Mouse (Mus musculus) heart, embryonic 13.5 days (tissue): ENCODE data around the gene Cyp11a1. TPM values are rescaled to one million over a fixed set of nuclear protein-coding genes. Genes with fewer than 3 reads are reported as not detected.

Source experiments
- ATAC-seq: fragments of 200-750 bp; cut with Nextera tagmentation; 2 replicates; pipeline ENCODE4 v1.8.0; 2017; ENCODE audit warnings: moderate TSS enrichment; ENCODE audit not compliant: insufficient number of reproducible peaks, low FRiP score, low TSS enrichment; ENCODE audit errors: extremely low read depth
- H3K27ac ChIP-seq: fragments of 300-500 bp; sonication (generic); replicated peaks from 2 replicates; pipeline ENCODE4 v1.5.1; 2015; ENCODE audit warnings: moderate library complexity, mild to moderate bottlenecking, inconsistent platforms
- H3K27me3 ChIP-seq: fragments of 300-500 bp; sonication (generic); replicated peaks from 2 replicates; pipeline ENCODE4 v1.6.1; 2015; ENCODE audit warnings: mild to moderate bottlenecking, inconsistent platforms
- H3K36me3 ChIP-seq: fragments of 300-500 bp; sonication (generic); 2 replicates; pipeline ENCODE4 v1.6.1; 2015; ENCODE audit warnings: mild to moderate bottlenecking, inconsistent platforms
- H3K4me1 ChIP-seq: fragments of 300-500 bp; sonication (generic); 2 replicates; pipeline ENCODE4 v1.6.1; 2015; ENCODE audit warnings: inconsistent platforms
- H3K4me2 ChIP-seq: fragments of 300-500 bp; sonication (generic); 2 replicates; pipeline ENCODE4 v1.6.1; 2015; ENCODE audit warnings: inconsistent platforms, mild to moderate bottlenecking, moderate library complexity
- H3K4me3 ChIP-seq: fragments of 300-500 bp; sonication (generic); 2 replicates; pipeline ENCODE4 v1.5.1; 2015; ENCODE audit warnings: moderate library complexity, mild to moderate bottlenecking, inconsistent platforms
- H3K9ac ChIP-seq: fragments of 300-500 bp; sonication (generic); 2 replicates; pipeline ENCODE4 v1.6.1; 2015; ENCODE audit warnings: inconsistent platforms, mild to moderate bottlenecking, moderate library complexity
- H3K9me3 ChIP-seq: fragments of 300-500 bp; sonication (generic); 2 replicates; pipeline ENCODE4 v1.6.1; 2016; ENCODE audit warnings: inconsistent platforms
- WGBS: fragments of 180-500 bp; shearing (Covaris S2); methylation state at CpG from one replicate; pipeline ENCODE4 v1.1.7; 2015; ENCODE audit warnings: mixed read lengths; 5-methylcytosine and 5-hydroxymethylcytosine counted together
- polyA plus RNA-seq: library from polyadenylated mRNA; unstranded; fragments of >200 nt; fragmentation: Nextera tagmentation; extraction: Ambion mirVana; gene quantifications from 2 replicates; pipeline ENCODE4 v1.2.1, GENCODE M21; 2015

Gene Cyp11a1
- polyA plus RNA-seq, result 0.09 and 0.23 TPM in 2 replicates

DNA sequence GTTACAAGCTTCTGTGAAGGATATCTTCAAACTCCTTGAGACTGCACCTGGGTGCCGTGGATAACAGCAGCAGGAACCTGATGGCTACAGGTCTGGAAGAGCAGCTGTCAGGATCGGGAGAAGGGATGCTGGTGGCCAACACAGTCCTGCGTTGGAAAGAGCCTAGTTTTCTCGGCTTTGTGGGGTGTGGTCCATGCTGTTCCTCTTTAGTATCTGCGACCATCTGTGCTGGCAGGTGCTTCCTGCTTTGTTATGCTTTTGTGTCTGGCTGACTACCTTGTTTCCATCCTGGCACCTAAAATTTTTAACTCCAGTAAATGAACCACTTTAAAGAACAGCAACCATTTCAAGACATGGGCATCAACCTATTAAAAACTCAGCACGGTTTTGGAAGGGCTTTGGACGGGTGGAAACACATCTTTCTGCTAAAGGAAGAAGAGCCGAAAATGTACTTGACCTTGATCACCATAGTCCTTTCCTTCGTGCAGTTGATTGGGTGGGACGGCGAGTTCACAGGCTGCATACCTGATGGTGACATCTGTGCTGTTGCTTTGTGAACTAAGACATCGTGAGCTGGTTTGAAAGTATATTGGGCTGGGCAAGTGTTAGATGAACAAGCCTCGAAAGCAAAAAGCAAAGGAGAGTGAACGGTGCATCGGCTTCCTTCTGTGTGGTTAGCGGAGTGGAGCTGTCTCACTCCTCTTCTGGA is at the start of gene Cyp11a1:
Cyp11a1 (plus strand) TSS at position 659 of the 709 bp plus-strand sequence.
- H3K36me3 ChIP-seq, result no peaks in the 10 kb centered on the region
- 75% methylated on average over 16 of the region's 16 CpGs for WGBS
- H3K4me2 ChIP-seq, result no peak within 1 kb of the TSS
- no peak within 1 kb of the TSS for H3K27ac ChIP-seq
- peaks cover 17% of the 10 kb centered on the region for H3K4me1 ChIP-seq
- H3K9me3 ChIP-seq, result no peaks in the 10 kb centered on the region
- peaks cover 10% of the 10 kb centered on the region for H3K27me3 ChIP-seq
- H3K9ac ChIP-seq, result no peak within 1 kb of the TSS
- ATAC-seq, result no peak
- no peak within 1 kb of the TSS for H3K4me3 ChIP-seq

DNA sequence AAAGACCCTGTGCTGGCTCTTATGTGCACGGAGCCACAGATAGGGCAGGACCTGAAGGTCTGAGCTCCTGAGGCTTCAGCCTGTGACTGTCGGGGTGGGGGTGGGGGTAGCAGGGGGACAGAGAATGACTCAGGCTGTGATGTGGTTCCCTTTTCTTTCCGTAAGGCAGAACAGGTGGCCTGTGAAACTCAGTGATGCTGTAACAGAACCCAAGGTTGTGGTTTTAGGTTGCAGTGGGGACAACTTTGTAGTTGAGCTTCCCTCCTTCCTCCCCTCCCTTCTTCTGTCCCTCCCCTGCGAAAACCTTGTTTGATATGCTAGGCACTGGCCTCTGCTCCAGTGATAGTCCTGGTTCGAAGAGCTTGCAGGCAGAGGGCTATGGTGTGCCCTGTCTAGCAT is 49.4 kb upstream of the Cyp11a1 start:
- WGBS, result 69% methylated on average over 5 of the region's 5 CpGs
- no peaks in the 10 kb centered on the region for H3K9me3 ChIP-seq
- peaks cover 16% of the 10 kb centered on the region for H3K27me3 ChIP-seq
- no peaks in the 10 kb centered on the region for H3K36me3 ChIP-seq
- ATAC-seq, result no peak
- H3K27ac ChIP-seq, result no peak overlapping the region
- H3K4me2 ChIP-seq, result no peak overlapping the region
- H3K4me1 ChIP-seq, result peaks cover 23% of the 10 kb centered on the region
- H3K9ac ChIP-seq, result no peak overlapping the region
- no peak overlapping the region for H3K4me3 ChIP-seq

DNA sequence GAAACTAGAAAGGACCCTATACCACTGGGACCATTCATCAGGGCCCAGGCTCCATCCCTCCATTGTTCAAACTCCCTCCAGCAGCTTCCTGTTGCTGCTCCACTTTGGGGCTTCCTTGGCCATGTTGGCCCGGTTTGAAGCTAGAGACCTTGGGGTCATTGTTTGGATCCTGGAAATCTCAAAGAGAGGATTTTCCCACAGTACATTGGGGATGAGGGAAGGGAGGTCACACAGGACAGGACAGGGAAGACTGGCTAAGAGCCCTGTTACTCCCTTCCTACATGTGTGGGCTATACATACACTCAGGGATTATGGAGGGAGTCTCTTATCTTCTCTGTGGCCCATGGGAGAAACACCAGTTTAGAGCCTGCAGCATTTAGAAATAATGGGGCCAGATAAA is 47.6 kb upstream of the Cyp11a1 start:
- no peak overlapping the region for H3K9ac ChIP-seq
- H3K27me3 ChIP-seq, result peaks cover 3% of the 10 kb centered on the region
- H3K27ac ChIP-seq, result no peak overlapping the region
- H3K4me2 ChIP-seq, result no peak overlapping the region
- 44% methylated on average over 1 of the region's 1 CpGs for WGBS
- H3K4me3 ChIP-seq, result no peak overlapping the region
- H3K36me3 ChIP-seq, result no peaks in the 10 kb centered on the region
- no peak for ATAC-seq
- H3K9me3 ChIP-seq, result no peaks in the 10 kb centered on the region
- peaks cover 36% of the 10 kb centered on the region for H3K4me1 ChIP-seq

DNA sequence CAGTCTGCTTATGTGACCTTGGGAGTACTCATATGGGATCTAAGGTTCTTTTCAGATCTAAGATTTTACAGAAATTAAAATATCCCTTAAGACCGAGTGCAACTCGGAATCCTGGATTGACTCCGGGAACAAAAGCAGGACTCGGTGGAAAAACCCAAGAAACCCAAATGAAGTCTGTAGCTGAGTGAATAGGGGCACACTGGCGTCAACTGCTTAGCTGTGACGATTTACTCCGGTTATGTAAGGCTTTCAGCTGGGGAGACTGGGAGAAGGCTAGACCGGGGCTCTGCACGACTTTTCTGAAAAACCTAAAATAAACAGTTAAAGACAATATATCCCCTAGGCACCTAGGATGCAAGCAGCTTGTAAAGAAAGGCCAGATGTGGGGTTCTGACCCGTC is 46.8 kb upstream of the Cyp11a1 start:
- Histone ChIP-seq H3K9ac (no peak overlapping the region), H3K4me3 (no peak overlapping the region), H3K4me1 (peaks cover 36% of the 10 kb centered on the region), H3K27me3 (no peaks in the 10 kb centered on the region; the same call in 1 of the 2 replicates), H3K36me3 (no peaks in the 10 kb centered on the region), H3K9me3 (no peaks in the 10 kb centered on the region), H3K4me2 (no peak overlapping the region), H3K27ac (no peak overlapping the region)
- ATAC-seq, result no peak
- WGBS, result 51% methylated on average over 10 of the region's 10 CpGs

DNA sequence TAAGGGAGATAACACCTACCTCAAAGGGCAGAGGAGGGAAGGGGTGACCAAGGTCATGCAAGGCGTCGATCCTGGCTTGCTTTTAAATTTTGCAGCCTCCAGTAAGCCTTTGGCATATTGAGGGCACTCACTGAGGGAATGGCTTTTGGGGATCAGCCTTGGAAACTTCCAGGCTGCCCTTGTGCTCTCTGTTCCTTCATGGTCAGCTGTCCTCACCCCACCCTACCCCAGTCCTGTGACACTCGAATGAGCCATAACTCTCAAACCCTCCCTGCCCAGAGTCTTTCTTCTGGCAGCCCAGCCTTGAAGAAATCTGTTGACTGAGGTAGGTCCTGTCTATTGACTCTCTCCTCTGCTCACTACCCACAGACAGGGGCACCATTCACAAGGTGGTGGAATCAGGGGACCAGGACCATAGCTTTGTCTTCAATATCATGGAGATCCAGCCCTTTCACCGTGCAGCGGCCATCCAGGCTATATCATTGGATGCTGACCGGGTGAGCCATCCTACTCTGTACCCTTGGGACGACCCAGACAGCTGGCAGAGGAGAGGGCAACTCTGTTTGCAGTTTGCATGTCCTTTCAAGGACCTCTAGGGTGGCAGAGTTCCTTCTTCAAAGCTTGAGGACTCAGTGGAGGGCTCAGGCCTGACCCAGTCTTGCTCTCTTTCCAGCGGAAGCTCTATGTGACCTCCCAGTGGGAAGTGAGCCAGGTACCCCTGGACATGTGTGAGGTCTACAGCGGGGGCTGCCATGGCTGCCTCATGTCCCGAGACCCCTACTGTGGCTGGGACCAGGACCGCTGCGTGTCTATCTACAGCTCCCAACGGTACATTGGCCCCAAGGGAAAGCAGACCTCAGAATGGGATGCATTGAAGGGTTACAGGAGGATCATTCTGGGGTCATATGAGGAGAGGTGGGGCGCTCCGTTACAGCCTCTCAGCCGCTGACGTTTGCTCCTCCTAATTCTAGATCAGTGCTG is 46.0 kb upstream of the Cyp11a1 start:
- no peaks in the 10 kb centered on the region for H3K9me3 ChIP-seq
- H3K27ac ChIP-seq, result no peak overlapping the region
- no peak overlapping the region for H3K4me2 ChIP-seq
- no peak overlapping the region for H3K4me3 ChIP-seq
- no peaks in the 10 kb centered on the region for H3K36me3 ChIP-seq
- ATAC-seq, result no peak
- 70% methylated on average over 17 of the region's 17 CpGs for WGBS
- H3K9ac ChIP-seq, result no peak overlapping the region
- H3K27me3 ChIP-seq, result no peaks in the 10 kb centered on the region; the same call in 1 of the 2 replicates
- H3K4me1 ChIP-seq, result peaks cover 44% of the 10 kb centered on the region

DNA sequence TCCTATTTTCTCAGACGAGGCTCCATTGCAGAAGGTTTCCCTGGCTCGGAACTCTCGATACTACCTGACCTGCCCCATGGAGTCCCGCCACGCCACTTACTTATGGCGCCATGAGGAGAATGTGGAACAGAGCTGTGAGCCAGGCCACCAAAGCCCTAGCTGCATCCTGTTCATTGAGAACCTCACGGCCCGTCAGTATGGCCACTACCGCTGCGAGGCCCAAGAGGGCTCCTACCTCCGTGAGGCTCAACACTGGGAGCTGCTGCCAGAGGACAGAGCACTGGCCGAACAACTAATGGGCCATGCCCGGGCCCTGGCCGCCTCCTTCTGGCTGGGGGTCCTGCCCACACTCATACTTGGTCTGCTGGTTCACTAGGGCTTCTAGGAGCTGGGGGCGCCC is 45.0 kb upstream of the Cyp11a1 start:
- no peaks in the 10 kb centered on the region for H3K36me3 ChIP-seq
- WGBS, result 86% methylated on average over 15 of the region's 15 CpGs
- peaks cover 52% of the 10 kb centered on the region for H3K4me1 ChIP-seq
- no peak for ATAC-seq
- no peak overlapping the region for H3K9ac ChIP-seq
- no peak overlapping the region for H3K4me3 ChIP-seq
- H3K27ac ChIP-seq, result no peak overlapping the region
- no peaks in the 10 kb centered on the region for H3K9me3 ChIP-seq
- no peaks in the 10 kb centered on the region; the same call in 1 of the 2 replicates for H3K27me3 ChIP-seq
- no peak overlapping the region for H3K4me2 ChIP-seq

DNA sequence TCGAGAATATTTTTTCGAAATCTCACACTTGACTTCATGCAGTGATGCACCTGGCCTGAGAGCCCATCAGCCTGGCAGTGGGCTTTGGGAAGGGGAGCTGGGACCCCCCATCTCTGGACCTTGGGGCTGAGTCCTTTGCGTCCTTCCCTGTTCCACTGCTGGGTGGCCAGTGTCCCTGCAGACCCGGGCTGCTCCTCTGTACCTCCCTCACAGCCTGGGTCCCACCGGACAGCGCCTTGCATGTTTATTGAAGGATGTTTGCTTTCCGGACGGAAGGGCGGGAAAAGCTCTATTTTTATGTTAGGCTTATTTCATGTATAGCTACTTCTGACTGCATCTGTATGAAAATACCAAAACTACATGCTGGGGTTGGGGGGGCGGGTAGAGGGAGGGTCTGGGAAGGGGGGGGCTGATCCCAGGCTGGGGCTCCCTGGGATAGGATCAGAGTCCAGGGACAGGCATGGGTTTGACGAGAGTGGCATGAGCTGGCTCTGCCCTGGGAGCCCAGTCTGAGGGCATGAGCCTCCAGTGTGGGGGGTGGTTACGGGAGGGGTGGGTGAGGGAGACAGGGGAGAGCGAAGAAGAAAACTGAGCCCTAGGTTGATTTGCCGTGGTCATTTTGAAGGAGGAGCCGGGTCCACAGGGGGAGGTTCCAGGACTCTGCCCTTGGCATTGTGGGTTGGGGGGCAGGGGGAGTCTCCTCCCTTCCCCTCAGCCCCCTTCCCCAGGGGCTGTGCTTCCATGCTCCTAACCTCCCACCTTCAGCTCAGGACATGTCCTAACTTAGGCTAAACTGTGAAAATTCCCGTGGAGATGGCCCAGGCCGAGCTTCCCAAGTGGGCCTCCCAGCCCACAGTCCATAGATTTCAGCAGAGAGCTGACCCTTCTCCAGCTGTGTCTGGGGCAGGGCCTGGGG is 44.1 kb upstream of the Cyp11a1 start:
- no peak for ATAC-seq
- 56% methylated on average over 17 of the region's 17 CpGs for WGBS

DNA sequence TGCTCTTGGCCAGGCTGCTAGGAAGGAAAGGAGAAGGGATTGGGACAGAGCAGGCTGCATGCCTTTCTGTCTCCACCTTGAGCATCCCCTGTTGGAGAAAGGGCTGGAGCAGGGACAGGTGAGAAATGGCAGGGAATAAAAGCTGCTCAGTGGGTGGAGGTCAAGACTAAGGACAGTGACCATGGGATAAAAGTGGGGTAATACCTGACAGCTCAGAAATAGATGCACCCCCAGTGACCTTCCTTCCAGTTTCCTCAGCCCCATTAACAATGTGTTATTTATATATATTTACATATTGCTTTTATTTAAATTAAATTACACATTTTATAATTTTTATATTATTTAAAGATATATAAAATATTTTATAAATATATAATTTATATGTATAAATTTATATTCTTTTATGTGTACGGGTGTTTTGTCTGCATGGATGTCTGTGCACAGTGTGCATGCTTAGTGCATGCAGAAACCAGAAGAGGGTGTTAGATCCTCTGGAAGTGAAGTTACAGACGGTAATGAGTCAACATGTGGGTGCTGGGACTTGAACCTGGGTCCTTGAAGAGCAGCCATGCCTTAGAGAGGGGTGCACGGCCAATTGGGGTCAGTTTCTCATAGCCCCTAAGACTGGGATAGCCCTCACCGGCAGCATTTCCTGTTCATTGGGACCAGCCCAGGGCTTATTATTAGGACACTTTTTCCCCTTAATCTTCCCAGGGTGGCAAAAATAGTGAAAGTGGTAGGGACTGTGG is 42.8 kb upstream of the Cyp11a1 start:
- Histone ChIP-seq H3K4me3 (no peak overlapping the region), H3K27me3 (no peaks in the 10 kb centered on the region; the same call in 1 of the 2 replicates), H3K9me3 (no peaks in the 10 kb centered on the region), H3K4me1 (peaks cover 64% of the 10 kb centered on the region), H3K27ac (no peak overlapping the region), H3K9ac (no peak overlapping the region), H3K36me3 (no peaks in the 10 kb centered on the region), H3K4me2 (no peak overlapping the region)
- ATAC-seq, result no peak
- 82% methylated on average over 4 of the region's 4 CpGs for WGBS

More for the DNA sequence above, 44.1 kb upstream of the Cyp11a1 start:
- Histone ChIP-seq H3K36me3 (no peaks in the 10 kb centered on the region), H3K27ac (no peak overlapping the region), H3K27me3 (no peaks in the 10 kb centered on the region; the same call in 1 of the 2 replicates), H3K4me2 (no peak overlapping the region), H3K4me3 (no peak overlapping the region), H3K9me3 (no peaks in the 10 kb centered on the region), H3K9ac (no peak overlapping the region), H3K4me1 (peaks cover 54% of the 10 kb centered on the region)

DNA sequence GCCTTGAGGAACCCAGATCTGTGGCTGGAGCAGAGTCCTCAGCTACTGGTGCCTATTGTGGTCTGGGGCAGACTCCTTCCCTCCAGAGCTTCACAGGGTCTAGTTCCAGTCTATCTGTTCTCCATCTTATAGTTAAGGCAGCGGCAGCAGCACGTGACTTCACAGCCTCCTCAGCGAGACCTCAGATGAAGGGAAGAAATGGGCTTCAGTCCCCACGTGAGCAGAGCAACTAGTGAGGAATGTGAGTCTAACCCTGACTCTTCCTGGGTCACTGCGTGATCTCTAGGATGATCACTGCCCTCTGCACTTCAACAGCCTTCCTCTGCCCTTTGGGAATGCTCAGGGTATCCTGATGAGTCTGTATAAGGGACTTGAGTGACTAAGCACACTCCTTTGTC is 42.2 kb upstream of the Cyp11a1 start:
- WGBS, result 73% methylated on average over 5 of the region's 5 CpGs
- ATAC-seq, result no peak

DNA sequence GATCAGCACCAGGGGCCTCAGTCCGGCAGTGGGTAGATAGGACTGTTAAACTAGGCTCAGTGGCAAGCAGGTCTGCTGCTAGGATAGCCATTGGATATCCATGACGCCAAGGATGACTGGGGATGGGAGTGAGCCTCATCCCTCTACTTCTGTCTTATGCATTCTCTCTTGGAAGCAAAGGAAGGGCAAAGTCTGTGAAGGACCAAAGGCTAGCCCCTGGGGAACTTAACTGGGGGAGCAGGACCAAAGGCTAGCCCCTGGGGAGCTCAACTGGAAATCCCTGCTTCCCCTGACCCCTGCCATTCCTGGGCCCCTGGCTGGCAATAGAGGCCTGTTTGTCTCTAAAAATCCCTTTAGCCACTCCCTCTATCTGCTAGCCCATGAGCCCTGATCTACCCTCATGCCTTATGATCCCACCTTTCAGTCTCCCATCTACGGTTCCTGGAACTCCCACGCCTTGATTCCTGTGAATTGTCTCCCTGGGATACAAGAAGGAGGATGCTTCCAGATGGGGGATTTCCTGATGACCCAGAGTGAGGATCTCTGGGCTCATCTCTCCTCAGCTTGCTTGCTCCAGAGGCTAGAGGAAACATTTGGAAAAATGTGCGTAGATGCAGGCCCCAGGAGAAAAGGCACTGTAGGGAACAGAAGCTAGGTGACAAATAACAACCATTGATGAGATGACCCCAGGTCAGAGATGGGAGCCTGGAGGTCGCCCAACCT is 41.5 kb upstream of the Cyp11a1 start:
- WGBS, result 71% methylated on average over 6 of the region's 6 CpGs
- no peak overlapping the region for H3K4me3 ChIP-seq
- no peak for ATAC-seq
- no peaks in the 10 kb centered on the region for H3K36me3 ChIP-seq
- no peak overlapping the region for H3K4me2 ChIP-seq
- H3K27ac ChIP-seq, result no peak overlapping the region
- H3K4me1 ChIP-seq, result peaks cover 60% of the 10 kb centered on the region
- H3K27me3 ChIP-seq, result no peaks in the 10 kb centered on the region; the same call in 1 of the 2 replicates
- H3K9me3 ChIP-seq, result no peaks in the 10 kb centered on the region
- H3K9ac ChIP-seq, result no peak overlapping the region

More for the DNA sequence above, 42.2 kb upstream of the Cyp11a1 start:
- Histone ChIP-seq H3K36me3 (no peaks in the 10 kb centered on the region), H3K27ac (no peak overlapping the region), H3K9ac (no peak overlapping the region), H3K4me2 (no peak overlapping the region), H3K4me1 (peaks cover 64% of the 10 kb centered on the region), H3K27me3 (no peaks in the 10 kb centered on the region; the same call in 1 of the 2 replicates), H3K9me3 (no peaks in the 10 kb centered on the region), H3K4me3 (no peak overlapping the region)
